Mouse (Mus musculus) retina, postnatal 7 days (tissue): ENCODE results near the gene Fgfr2.
A peak's percentile ranks its signal among the peaks of the same experiment; 100 is the strongest.

Experiments used
- DNase-seq: peaks from one replicate; pipeline ENCODE4 v3.0.0-alpha.2; 2012; ENCODE audit warnings: low read depth, low spot score

Gene Fgfr2

DNA sequence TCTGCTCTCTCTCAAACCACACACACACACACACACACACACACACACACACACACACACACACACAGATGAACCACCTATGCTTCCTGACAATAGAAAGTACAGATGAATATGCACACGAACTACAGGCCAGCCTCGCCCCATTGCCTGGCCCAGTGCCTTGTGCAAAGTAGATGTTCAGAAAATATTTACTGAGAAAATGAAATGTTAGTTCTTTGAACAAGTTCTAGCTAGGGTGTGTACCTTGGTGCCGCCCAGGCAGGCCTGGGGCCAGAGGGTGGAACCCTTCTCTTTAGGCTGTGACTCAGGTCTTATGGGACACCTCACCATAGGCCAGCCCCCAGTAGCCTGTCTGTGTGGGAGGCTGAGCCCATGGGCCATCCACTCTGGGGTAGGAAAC lies 891.7 kb downstream of the Fgfr2 start:
- no peak for DNase-seq

DNA sequence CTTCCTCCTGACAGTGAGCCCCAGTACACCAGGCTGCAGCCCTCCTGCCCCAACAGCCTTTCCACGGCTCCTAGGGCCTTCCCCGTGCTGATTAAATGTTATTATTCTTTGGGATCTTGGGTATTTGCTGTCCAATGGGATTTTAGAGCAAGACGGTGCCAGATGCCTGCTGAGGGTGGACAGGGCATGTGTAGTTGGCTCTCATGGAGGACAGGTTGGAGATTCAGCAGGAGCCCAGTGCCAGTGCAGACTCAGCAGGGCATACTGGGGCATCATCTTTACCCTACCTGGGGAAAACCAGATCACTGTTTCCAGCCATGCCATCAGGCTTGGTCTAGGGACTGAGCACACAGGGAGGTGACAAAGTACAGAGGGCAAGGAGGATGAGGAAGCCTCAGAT lies 892.2 kb downstream of the Fgfr2 start:
- DNase-seq, result no peak

DNA sequence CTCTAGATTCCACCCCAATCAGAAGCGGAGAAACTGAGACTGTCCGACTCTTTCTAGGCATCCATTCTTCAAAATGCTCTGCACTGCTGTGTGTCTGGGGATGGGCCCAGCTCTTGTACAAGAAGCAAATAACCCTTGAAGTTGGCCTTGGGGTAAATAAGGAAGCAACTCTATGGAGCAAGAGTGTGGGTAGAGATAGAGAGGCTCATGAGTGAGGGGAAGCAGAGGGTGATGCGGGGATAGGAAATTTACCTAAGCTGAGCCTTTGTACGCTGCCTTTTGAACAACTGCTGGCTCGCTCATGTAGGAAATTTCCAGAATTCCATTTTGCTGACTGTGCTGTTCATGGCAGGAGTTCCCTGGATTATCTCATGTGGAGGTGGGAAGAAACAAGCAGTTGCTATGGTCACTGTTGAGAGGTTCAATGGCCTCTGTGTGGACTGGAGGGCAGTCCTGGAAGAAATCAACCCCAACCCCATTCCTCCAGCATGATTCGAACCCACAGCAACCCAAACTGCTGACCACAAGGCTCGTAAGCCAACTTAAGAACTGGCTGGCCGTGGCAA lies 896.0 kb downstream of the Fgfr2 start:
- DNase-seq, result no peak

GRCm38 (mm10) chr7:132226379-132227074 lies 896.6 kb downstream of the Fgfr2 start:
- DNase-seq, result peak; percentile 81

GRCm38 (mm10) chr7:132223452-132224141 lies 899.6 kb downstream of the Fgfr2 start:
- DNase-seq, result no peak

DNA sequence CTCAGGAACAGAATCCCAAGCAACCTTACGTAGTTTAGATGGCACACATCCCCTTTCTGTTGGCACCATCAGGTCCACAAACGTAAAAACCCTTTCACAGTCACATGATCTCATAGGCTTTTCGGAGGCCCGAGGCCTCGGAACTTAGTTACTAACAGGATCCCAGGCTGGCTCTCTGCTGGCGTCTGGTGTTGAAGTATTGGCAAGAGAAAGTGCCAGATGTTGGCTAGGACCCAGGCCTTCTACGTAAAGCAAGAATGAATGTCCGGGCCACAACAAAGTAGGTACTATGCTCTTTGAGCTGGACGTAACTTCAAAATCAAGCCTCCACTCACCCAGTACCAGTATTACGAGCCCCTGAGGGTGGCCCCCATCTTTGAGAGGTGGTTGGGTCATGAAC lies 909.1 kb downstream of the Fgfr2 start:
- DNase-seq, result no peak

GRCm38 (mm10) chr7:132213460-132213859 lies 909.7 kb downstream of the Fgfr2 start:
- DNase-seq, result peak; percentile 51

- DNase-seq, result no peak
Observed at GRCm38 (mm10) chr7:132211920-132212701, 911.0 kb downstream of the Fgfr2 start.

- DNase-seq, result no peak
Observed at GRCm38 (mm10) chr7:132210616-132211015, 912.5 kb downstream of the Fgfr2 start.

- no peak for DNase-seq
Observed at GRCm38 (mm10) chr7:132208946-132209651, 914.1 kb downstream of the Fgfr2 start.

- DNase-seq, result no peak
Observed at GRCm38 (mm10) chr7:132204073-132204612, 919.0 kb downstream of the Fgfr2 start.

DNA sequence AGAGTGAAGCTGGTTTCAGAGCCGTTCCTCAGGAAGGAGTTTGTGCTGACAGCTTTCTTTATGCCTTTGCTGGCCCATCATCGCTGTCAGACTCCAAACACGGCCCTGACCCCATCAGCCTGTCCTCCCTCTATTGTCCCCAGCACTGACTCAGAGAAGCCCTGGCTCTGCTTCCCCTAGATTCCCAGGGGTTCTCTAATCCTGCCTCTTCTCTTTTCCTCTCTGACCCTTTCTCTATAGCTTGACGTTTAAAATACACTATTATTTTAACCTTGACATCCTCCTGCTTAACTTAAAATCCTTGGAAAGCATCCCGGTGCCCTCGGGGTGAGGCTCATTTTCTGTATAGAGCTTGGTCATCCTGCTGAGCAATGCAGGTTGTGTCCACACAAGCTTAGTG lies 923.5 kb downstream of the Fgfr2 start:
- no peak for DNase-seq

- no peak for DNase-seq
Observed at GRCm38 (mm10) chr7:132198806-132199205, 924.3 kb downstream of the Fgfr2 start.

DNA sequence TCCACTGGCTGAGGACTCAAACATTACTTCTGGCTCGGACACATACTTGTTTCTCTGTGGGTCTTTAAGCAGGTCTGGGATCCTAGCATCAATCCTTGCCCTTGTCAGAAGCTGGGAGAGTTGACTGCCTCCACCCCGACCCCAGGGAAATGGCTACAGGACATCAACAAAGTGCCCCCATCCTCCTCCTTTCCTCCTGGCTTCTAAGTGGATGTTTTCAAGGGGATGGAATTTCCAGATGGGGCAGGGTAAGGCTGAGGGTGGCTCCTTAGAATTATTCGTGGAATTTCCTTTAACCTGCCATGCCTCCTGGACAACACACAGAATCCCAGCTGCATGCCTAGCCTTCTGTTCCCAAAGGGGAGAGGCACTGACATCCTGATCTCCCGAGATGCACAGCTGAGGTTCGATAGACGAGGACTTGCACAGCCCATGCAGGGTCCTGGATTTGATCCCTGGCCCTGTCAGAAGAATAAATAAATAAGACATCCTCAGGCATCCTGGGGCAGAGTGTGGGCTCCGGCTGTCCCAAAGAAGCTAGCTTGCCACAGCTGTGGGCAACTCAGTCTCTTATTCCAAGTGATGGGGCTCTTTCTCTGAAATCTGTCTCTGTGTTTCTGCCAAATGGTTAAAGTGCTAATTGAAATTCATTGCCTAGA lies 925.2 kb downstream of the Fgfr2 start:
- no peak for DNase-seq

DNA sequence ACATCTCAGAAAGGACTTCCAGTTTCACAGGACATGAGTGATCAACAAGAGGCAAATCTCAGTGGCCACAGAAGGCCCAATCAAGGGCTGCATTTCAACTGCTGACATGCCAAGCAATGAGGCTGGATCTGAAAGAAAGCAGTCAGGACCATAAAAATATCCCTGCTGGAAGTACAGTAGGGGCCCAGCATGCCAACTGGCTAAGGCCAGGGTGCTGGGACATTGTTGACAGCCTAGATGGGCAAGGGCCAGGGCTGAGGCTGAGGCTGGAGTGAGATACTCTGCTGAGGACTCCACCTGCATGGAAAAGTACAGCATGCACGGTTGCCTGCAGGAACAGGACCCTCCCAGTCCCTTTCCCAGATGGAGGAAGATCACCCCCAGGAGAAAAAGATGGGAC lies 926.6 kb downstream of the Fgfr2 start:
- DNase-seq, result no peak

GRCm38 (mm10) chr7:132193606-132194005 lies 929.5 kb downstream of the Fgfr2 start:
- no peak for DNase-seq

DNA sequence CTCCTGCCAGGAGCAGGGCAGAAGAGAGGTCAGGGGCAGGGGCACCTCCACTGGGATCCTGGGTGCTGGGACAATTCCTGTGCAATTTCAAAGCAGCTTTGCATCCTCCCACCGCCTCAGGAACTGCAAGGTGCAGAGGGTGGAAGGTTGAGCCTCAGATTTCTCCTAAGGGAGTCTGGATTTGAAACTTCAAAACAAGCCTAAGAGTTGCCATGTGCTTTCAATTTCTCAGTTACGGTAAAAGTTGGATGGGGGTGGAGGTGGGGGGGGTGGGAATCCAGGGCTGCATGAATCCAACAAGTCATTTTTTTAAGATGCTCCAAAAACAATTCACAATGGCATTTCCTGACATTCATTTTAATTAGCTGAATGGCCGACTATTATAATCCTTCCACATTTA lies 935.7 kb downstream of the Fgfr2 start:
- no peak for DNase-seq

DNA sequence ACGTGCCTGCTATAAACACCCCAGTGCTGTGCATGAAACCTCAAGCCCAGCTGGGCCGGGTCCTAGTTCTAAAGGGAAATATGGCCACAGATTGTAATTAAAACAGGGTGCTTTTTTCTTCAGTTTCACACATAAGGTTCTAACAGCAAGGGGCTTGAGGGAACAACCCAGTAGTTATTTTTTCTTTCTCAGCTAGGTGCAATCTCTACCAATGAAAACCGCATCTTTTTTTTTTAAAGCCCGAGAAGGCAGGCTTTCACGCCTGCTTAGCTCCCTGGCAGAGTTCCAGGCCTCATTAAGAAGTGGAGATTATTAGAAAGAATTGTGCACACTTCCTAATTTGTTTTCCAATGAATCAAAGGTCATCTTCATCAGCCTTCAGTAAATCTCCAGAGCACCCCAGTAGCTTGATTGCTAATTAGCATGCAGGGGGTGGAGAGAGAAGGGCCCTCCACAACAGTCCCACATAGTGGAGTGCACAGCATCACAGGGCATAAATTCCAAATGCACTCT lies 939.2 kb downstream of the Fgfr2 start:
- DNase-seq, result peak; percentile 39

DNA sequence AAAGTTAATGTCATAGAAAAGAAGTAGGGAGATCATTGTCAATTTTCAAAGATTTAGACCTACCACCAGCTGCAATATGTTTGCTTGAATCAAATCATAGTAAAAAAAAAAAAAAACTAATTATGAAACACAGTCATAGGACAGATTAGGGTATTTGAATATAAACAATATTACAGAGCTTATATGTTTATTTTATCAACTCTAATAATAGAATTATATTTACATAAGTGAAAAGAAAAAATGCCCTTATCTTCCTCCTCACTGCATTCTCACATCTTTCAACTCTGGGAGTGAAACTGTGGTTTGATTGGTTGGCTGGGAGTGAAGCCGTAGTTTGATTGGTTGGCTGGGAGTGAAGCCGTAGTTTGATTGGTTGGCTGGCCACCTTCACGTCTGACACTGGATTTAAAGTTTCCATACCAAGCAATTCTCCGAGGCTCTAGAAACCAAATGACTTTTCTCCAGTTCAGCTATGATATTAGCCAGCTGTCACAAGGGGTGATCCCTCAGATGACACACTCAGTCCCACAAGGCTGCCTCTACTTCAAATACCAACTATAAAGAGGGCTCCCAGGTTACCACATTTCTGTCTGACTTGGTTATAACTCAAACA lies 941.5 kb downstream of the Fgfr2 start:
- DNase-seq, result no peak

DNA sequence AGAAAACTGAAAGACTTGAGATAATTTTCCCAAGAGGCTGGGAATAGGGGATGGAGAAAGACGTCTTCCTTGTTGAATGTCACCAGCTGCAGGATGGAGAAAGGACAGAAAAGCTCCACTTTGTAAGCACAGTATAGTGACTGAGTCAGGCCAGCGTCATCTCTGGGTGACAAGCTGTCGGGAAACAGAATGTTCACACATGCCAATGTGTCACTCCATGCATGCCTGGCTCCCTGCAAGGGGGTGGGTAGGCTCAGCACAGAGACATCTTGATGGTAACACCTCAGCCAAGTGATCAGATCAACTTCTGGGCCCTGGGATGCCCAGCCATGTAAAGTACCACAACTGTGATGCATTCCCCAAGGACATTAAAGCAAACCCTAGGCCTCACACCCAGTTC lies 942.1 kb downstream of the Fgfr2 start:
- DNase-seq, result no peak
